Mouse (Mus musculus) neural tube, embryonic 14.5 days (tissue): ENCODE results near the gene 6430548M08Rik. TPM values are rescaled to one million over a fixed set of nuclear protein-coding genes. Genes with fewer than 3 reads are reported as not detected.

ENCODE experiments used
- ATAC-seq: fragments of 200-750 bp; cut with Nextera tagmentation; 2 replicates; pipeline ENCODE4 v1.8.0; 2017; ENCODE audit warnings: low read depth, mild to moderate bottlenecking, moderate TSS enrichment, moderate library complexity
- H3K27ac ChIP-seq: fragments of 300-500 bp; sonication (generic); 2 replicates; pipeline ENCODE4 v1.5.1; 2014; ENCODE audit warnings: low read depth, mild to moderate bottlenecking, control low read depth, low read length, moderate library complexity, mixed read lengths
- H3K27me3 ChIP-seq: fragments of 300-500 bp; sonication (generic); 2 replicates; pipeline ENCODE4 v1.6.1; 2014; ENCODE audit warnings: low read length; ENCODE audit not compliant: control insufficient read depth, insufficient read depth
- H3K36me3 ChIP-seq: fragments of 300-500 bp; sonication (generic); 2 replicates; pipeline ENCODE4 v1.6.1; 2014; ENCODE audit warnings: low read length, mixed read lengths; ENCODE audit not compliant: control insufficient read depth, insufficient read depth
- H3K4me1 ChIP-seq: fragments of 300-500 bp; sonication (generic); 2 replicates; pipeline ENCODE4 v1.6.1; 2014; ENCODE audit warnings: low read length; ENCODE audit not compliant: control insufficient read depth, insufficient read depth
- H3K4me2 ChIP-seq: fragments of 300-500 bp; sonication (generic); 2 replicates; pipeline ENCODE4 v1.6.1; 2014; ENCODE audit warnings: mild to moderate bottlenecking, low read depth, low read length, control low read depth
- H3K4me3 ChIP-seq: fragments of 300-500 bp; sonication (generic); 2 replicates; pipeline ENCODE4 v1.5.1; 2014; ENCODE audit warnings: low read depth, low read length, control low read depth, mixed read lengths
- H3K9ac ChIP-seq: fragments of 300-500 bp; sonication (generic); replicated peaks from 2 replicates; pipeline ENCODE4 v1.6.1; 2014; ENCODE audit warnings: low read depth, mild to moderate bottlenecking, control low read depth, low read length, mixed read lengths
- H3K9me3 ChIP-seq: fragments of 300-500 bp; sonication (generic); 2 replicates; pipeline ENCODE4 v1.6.1; 2016; ENCODE audit warnings: low read length; ENCODE audit not compliant: control insufficient read depth
- WGBS: fragments of 180-500 bp; shearing (Covaris S2); extraction: QIAGEN DNeasy Blood & Tissue Kit; methylation state at CpG from one replicate; pipeline ENCODE4 v1.1.7; 2014; 5-methylcytosine and 5-hydroxymethylcytosine counted together
- polyA plus RNA-seq: library from polyadenylated mRNA; unstranded; fragments of >200 nt; fragmentation: Nextera tagmentation; extraction: Ambion mirVana; gene quantifications from 2 replicates; pipeline ENCODE4 v1.2.1, GENCODE M21; 2014

Gene 6430548M08Rik
- polyA plus RNA-seq, 1 experiment from 2014 or later = 36.9 TPM

DNA sequence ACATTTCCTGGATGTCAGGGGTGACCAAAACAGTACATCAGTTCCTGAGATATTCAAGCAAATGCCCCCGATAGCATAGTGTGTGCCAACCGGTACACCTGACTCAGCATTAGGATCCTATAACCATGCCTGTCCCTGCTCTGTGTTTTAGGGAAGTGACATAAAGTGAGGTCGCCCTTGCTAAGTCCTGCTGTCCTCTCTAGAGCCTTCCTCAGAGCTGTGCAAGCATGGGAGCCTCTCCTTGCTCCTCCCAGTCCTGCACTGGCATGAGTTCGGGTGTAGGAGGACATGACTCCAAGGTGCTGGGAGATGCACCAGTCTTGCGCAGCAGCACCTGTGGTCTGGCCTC, 48.4 kb downstream of the 6430548M08Rik start:
- Histone ChIP-seq H3K4me2 (no peak overlapping the region), H3K36me3 (0 out of 2 replicates have a peak, but pooled peaks cover 5% of the 10 kb centered on the region), H3K4me3 (no peak overlapping the region), H3K9me3 (no peaks in the 10 kb centered on the region), H3K9ac (no peak overlapping the region), H3K4me1 (no peaks in the 10 kb centered on the region), H3K27ac (no peak overlapping the region), H3K27me3 (no peaks in the 10 kb centered on the region)
- ATAC-seq = no peak
- WGBS = 82% methylated on average over 5 of the region's 5 CpGs

DNA sequence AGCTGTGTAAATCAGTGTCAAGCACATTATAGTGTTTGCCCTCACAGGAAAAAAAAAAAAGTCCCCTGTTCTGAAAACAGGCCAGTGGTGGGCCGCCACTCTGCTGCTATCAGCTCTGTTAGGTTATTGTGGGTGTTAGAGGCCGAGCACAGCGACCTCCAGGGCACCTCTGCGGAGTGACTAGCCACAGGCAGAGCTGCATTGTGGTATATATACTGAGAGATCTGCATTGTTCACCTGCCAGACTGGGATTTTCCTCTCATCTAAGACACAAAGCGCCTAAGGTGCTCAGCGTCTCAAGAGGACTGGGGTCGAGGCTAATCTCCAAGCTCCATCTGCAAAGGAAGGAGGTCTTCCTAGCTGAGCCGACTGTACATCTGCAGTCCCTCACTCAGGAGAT, 49.4 kb downstream of the 6430548M08Rik start:
- no peak overlapping the region for H3K9ac ChIP-seq
- 79% methylated on average over 8 of the region's 8 CpGs for WGBS
- no peaks in the 10 kb centered on the region for H3K27me3 ChIP-seq
- peaks cover 6% of the 10 kb centered on the region for H3K4me1 ChIP-seq
- H3K36me3 ChIP-seq = 0 out of 2 replicates have a peak, but pooled peaks cover 5% of the 10 kb centered on the region
- no peak overlapping the region for H3K4me3 ChIP-seq
- no peak for ATAC-seq
- H3K4me2 ChIP-seq = no peak overlapping the region
- H3K9me3 ChIP-seq = no peaks in the 10 kb centered on the region
- H3K27ac ChIP-seq = no peak overlapping the region

- ATAC-seq = no peak
- Histone ChIP-seq H3K36me3 (0 out of 2 replicates have a peak, but pooled peaks cover 5% of the 10 kb centered on the region), H3K27me3 (no peaks in the 10 kb centered on the region), H3K4me1 (peaks cover 6% of the 10 kb centered on the region), H3K9ac (no peak overlapping the region), H3K4me3 (no peak overlapping the region), H3K9me3 (no peaks in the 10 kb centered on the region), H3K27ac (no peak overlapping the region), H3K4me2 (no peak overlapping the region)
- WGBS = 93% methylated on average over 5 of the region's 5 CpGs
These were observed 50.1 kb downstream of the 6430548M08Rik start for GRCm38 (mm10) chr8:120164026-120164425.

GRCm38 (mm10) chr8:120167136-120167535, 53.2 kb downstream of the 6430548M08Rik start:
- H3K27ac ChIP-seq = no peak overlapping the region
- H3K9me3 ChIP-seq = no peaks in the 10 kb centered on the region
- no peak overlapping the region for H3K4me3 ChIP-seq
- 84% methylated on average over 8 of the region's 8 CpGs for WGBS
- no peak overlapping the region for H3K4me2 ChIP-seq
- H3K4me1 ChIP-seq = peaks cover 6% of the 10 kb centered on the region
- no peaks in the 10 kb centered on the region for H3K36me3 ChIP-seq
- ATAC-seq = no peak
- H3K9ac ChIP-seq = no peak overlapping the region
- H3K27me3 ChIP-seq = no peaks in the 10 kb centered on the region

DNA sequence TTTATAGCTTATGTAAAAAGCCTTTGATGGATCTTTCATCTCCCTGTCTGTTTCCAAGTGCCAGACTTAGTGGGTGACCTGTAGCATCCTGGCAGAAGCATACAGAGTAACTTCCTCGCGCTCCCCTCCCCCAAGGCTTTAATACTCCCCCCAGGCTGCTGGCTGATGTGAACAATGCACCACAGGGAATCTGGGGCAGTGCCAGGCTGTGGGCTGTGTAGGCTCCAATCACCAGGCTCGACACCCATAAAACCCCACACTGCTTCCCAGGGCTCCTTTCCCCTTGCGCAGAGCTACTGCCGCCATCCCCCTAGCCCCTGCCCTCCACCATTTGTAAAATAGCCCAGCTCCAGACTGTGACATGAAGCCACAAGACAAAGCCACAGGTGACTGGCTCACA, 53.9 kb downstream of the 6430548M08Rik start:
- H3K4me2 ChIP-seq = no peak overlapping the region; the same call in 1 of the 2 replicates
- H3K36me3 ChIP-seq = no peaks in the 10 kb centered on the region
- H3K9me3 ChIP-seq = no peaks in the 10 kb centered on the region
- no peaks in the 10 kb centered on the region for H3K27me3 ChIP-seq
- peak; percentile 58; the same call in 1 of the 2 replicates for ATAC-seq
- H3K4me3 ChIP-seq = no peak overlapping the region
- no peak overlapping the region for H3K9ac ChIP-seq
- H3K4me1 ChIP-seq = peaks cover 6% of the 10 kb centered on the region
- WGBS = 12% methylated on average over 5 of the region's 5 CpGs
- no peak overlapping the region for H3K27ac ChIP-seq

DNA sequence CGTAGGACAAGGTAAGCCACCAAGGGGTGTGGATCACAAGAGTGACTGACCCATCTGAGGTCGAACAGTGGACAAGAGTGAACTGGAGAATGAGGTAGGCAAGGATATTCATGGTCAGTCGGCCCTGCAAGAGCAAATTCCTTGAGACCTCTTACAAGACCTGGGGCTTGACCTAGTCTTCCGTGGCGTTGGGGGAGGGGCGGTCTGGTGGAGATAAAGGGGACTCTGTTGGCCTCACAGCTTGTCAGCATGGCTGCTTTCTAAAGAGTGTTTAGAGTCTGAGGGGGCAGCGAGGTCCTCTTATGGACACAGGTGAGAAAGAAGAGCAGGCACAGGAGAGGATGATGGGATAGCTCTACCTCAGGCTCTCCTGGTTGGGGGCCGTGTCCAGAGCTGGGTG, 55.2 kb downstream of the 6430548M08Rik start:
- 65% methylated on average over 8 of the region's 8 CpGs for WGBS
- H3K27ac ChIP-seq = no peak overlapping the region
- ATAC-seq = no peak
- H3K4me3 ChIP-seq = no peak overlapping the region
- no peaks in the 10 kb centered on the region for H3K9me3 ChIP-seq
- H3K36me3 ChIP-seq = no peaks in the 10 kb centered on the region
- peaks cover 6% of the 10 kb centered on the region for H3K4me1 ChIP-seq
- H3K27me3 ChIP-seq = no peaks in the 10 kb centered on the region
- no peak overlapping the region for H3K4me2 ChIP-seq
- H3K9ac ChIP-seq = no peak overlapping the region

GRCm38 (mm10) chr8:120173195-120173594, 59.2 kb downstream of the 6430548M08Rik start:
- H3K9ac ChIP-seq = no peak overlapping the region
- H3K9me3 ChIP-seq = no peaks in the 10 kb centered on the region
- no peak overlapping the region for H3K4me2 ChIP-seq
- no peak for ATAC-seq
- 78% methylated on average over 1 of the region's 1 CpGs for WGBS
- no peak overlapping the region for H3K4me3 ChIP-seq
- H3K36me3 ChIP-seq = no peaks in the 10 kb centered on the region
- H3K27me3 ChIP-seq = peaks cover 4% of the 10 kb centered on the region; the same call in 1 of the 2 replicates
- H3K27ac ChIP-seq = no peak overlapping the region
- peaks cover 21% of the 10 kb centered on the region for H3K4me1 ChIP-seq

- H3K9me3 ChIP-seq = no peaks in the 10 kb centered on the region
- no peak overlapping the region for H3K9ac ChIP-seq
- peaks cover 23% of the 10 kb centered on the region for H3K4me1 ChIP-seq
- no peak overlapping the region for H3K4me2 ChIP-seq
- WGBS = 59% methylated on average over 18 of the region's 18 CpGs
- H3K4me3 ChIP-seq = no peak overlapping the region
- no peaks in the 10 kb centered on the region for H3K36me3 ChIP-seq
- ATAC-seq = no peak
- peaks cover 4% of the 10 kb centered on the region; the same call in 1 of the 2 replicates for H3K27me3 ChIP-seq
- no peak overlapping the region for H3K27ac ChIP-seq
These were observed 60.7 kb downstream of the 6430548M08Rik start for GRCm38 (mm10) chr8:120174606-120175005.

DNA sequence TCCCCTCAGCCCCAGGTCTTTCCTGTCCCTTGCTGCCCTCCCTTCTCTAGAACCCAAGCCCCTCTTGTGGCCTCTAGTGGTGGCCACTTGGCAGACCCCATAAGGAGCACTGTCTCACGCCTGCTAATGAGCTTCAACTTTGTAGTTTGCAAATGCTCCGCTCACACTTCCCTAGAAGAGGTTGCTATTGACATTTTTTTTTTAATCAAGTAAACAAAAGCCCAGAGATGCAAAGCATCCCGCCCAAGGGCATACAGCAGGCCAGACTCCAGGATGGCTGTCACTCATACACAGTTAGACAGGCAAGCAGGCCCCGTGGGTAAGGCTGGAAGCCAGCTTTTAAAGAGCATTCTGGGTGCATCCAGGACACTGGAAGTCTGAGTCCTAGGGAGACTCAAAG, 62.7 kb downstream of the 6430548M08Rik start:
- 0 out of 2 replicates have a peak, but pooled peaks have one; percentile 2 for ATAC-seq
- Histone ChIP-seq H3K27me3 (peaks cover 4% of the 10 kb centered on the region; the same call in 1 of the 2 replicates), H3K4me3 (no peak overlapping the region), H3K27ac (peak overlapping the region; percentile 67), H3K9ac (peak overlapping the region; percentile 17; the same call in 1 of the 2 replicates), H3K4me1 (peaks cover 23% of the 10 kb centered on the region), H3K9me3 (no peaks in the 10 kb centered on the region), H3K4me2 (peak overlapping the region; percentile 40; the same call in 1 of the 2 replicates), H3K36me3 (no peaks in the 10 kb centered on the region)
- 7% methylated on average over 4 of the region's 4 CpGs for WGBS
